25 mouse cellular contexts compared by ENCODE assay signal in genomic region chr10:79587061-79587751, GRCm38 (mm10). TPM values are rescaled to one million over a fixed set of nuclear protein-coding genes. Genes with fewer than 3 reads are reported as not detected.
DNase-seq lines count a peak whose midpoint lies in the region; ATAC-seq and TF ChIP-seq lines count a peak whose summit lies in the region.
"Had no signal": no experiment of that assay in that cellular context is flagged by ENCODE, and none has a peak within 500 bp of the region (broad histone marks: within the 10 kb centered on the region; RNA-seq: fewer than 3 reads in every experiment).

Gene Theg, minus strand, starts transcription at chr10:79587331.

- no peaks in the 10 kb centered on the region for H3K79me2 ChIP-seq in MEL (ENCODE audit: control insufficient read depth, insufficient read depth, low read length, poor library complexity)

- no peak within 1 kb of the TSS for H3K27ac ChIP-seq in liver, postnatal 0 days (ENCODE audit: low read depth)
- no peak within 1 kb of the TSS for H3K27ac ChIP-seq in liver, embryonic 11.5 days (ENCODE audit: low read depth, low read length)
- H3K27ac ChIP-seq in MEL (ENCODE audit: control insufficient read depth, low read depth, low read length): no peak within 1 kb of the TSS
- H3K27ac ChIP-seq in limb, embryonic 10.5 days: no peak within 1 kb of the TSS
- H3K27ac ChIP-seq: embryonic facial prominence, embryonic 15.5 days; forebrain, embryonic 10.5 days; hindbrain, embryonic 14.5 days had no signal

- peak; percentile 8 for DNase-seq in liver, postnatal 0 days
- no peak for DNase-seq in liver, embryonic 11.5 days (ENCODE audit: low spot score)
- peak; percentile 25 for DNase-seq in MEL (ENCODE audit: low read depth, low spot score)
- DNase-seq in limb, embryonic 10.5 days (ENCODE audit: low spot score): peak; percentile 18
- DNase-seq in layer of hippocampus, postnatal 25 days (ENCODE audit: extremely low spot score in 1 of 2, low spot score in 1 of 2): no peak
- DNase-seq in kidney, postnatal 10 days: no peak
- DNase-seq: adrenal gland, adult 8-10 months; adrenal gland, postnatal 36 days; cerebellum, adult 2 months; cerebellum, postnatal 10 days; embryo, embryonic 11 days; gastrocnemius, postnatal 10 days; heart, postnatal 10 days had no signal

- 68% methylated on average over 5 of the region's 5 CpGs for WGBS in liver, postnatal 0 days (ENCODE audit: insufficient replicate concordance)
- WGBS in liver, embryonic 11.5 days: 75% methylated on average over 5 of the region's 5 CpGs
- 86% methylated on average over 5 of the region's 5 CpGs for WGBS in limb, embryonic 10.5 days

- H3K4me3 ChIP-seq in liver, postnatal 0 days (ENCODE audit: low read depth, low read length): no peak within 1 kb of the TSS
- no peak within 1 kb of the TSS for H3K4me3 ChIP-seq in liver, embryonic 11.5 days (ENCODE audit: low read depth, low read length)
- H3K4me3 ChIP-seq in MEL (ENCODE audit: control insufficient read depth in 1 of 2, insufficient read depth in 1 of 2, low read depth in 2 of 2, low read length in 2 of 2): no peak within 1 kb of the TSS
- H3K4me3 ChIP-seq in limb, embryonic 10.5 days: no peak within 1 kb of the TSS
- H3K4me3 ChIP-seq: embryonic facial prominence, embryonic 15.5 days; erythroblast, embryonic 14.5 days; forebrain, embryonic 10.5 days had no signal

- no peak for TF ChIP-seq EP300 in liver, postnatal 0 days (IDR thresholded peaks at IDR 0.05; ENCODE audit: low read depth)
- TF ChIP-seq EP300 in MEL (IDR thresholded peaks at IDR 0.05; ENCODE audit: low read depth in 1 of 2, low read length in 2 of 2): peak; percentile 36 to 50; a peak in 3 of 4 replicates

- TF ChIP-seq RAD21 in MEL (IDR thresholded peaks at IDR 0.05; ENCODE audit: low read depth, low read length): no peak

- no peak for TF ChIP-seq POLR2A in MEL (IDR thresholded peaks at IDR 0.05; ENCODE audit: control insufficient read depth in 1 of 2, insufficient read depth in 1 of 2, low read depth in 1 of 2, low read length in 2 of 2, poor library complexity in 1 of 2)

- no peak for TF ChIP-seq CTCF in liver, postnatal 0 days (IDR thresholded peaks at IDR 0.05; ENCODE audit: low read depth)
- TF ChIP-seq CTCF in MEL (IDR thresholded peaks at IDR 0.05 in 2 of 3, conservative IDR thresholded peaks at IDR 0.05 in 1 of 3; ENCODE audit: control insufficient read depth in 1 of 3, insufficient read depth in 1 of 3, low read depth in 2 of 3, low read length in 3 of 3, poor library complexity in 1 of 3, severe bottlenecking in 1 of 3): no peak

- H3K9ac ChIP-seq in liver, postnatal 0 days (replicated peaks): no peak within 1 kb of the TSS
- H3K9ac ChIP-seq in liver, embryonic 11.5 days (ENCODE audit: low read depth, low read length): no peak within 1 kb of the TSS
- no peak within 1 kb of the TSS for H3K9ac ChIP-seq in MEL (ENCODE audit: control insufficient read depth, low read depth, low read length, poor library complexity, severe bottlenecking)
- H3K9ac ChIP-seq: embryonic facial prominence, embryonic 15.5 days; hindbrain, embryonic 14.5 days had no signal

- no peaks in the 10 kb centered on the region for H3K36me3 ChIP-seq in liver, postnatal 0 days (replicated peaks; ENCODE audit: insufficient read depth, low read length)
- no peaks in the 10 kb centered on the region for H3K36me3 ChIP-seq in liver, embryonic 11.5 days (ENCODE audit: control insufficient read depth, insufficient read depth, low read length)
- peaks cover 0 to 5% of the 10 kb centered on the region in 2 experiments; a peak in 2 of 4 replicates for H3K36me3 ChIP-seq in MEL (ENCODE audit: control insufficient read depth in 1 of 2, insufficient read depth in 2 of 2, low read length in 2 of 2)
- no peaks in the 10 kb centered on the region for H3K36me3 ChIP-seq in limb, embryonic 10.5 days
- H3K36me3 ChIP-seq: embryonic facial prominence, embryonic 15.5 days; forebrain, embryonic 10.5 days had no signal

- no peak for ATAC-seq in liver, postnatal 0 days
- ATAC-seq in liver, embryonic 11.5 days (replicated peaks; ENCODE audit: low FRiP score): no peak
- peak; percentile 10 for ATAC-seq in granulocyte monocyte progenitor cell, adult 5-6 weeks (replicated peaks; ENCODE audit: poor library complexity, severe bottlenecking)
- ATAC-seq: forebrain, embryonic 16.5 days had no signal

- H3K9me3 ChIP-seq in liver, postnatal 0 days (ENCODE audit: low read length): no peaks in the 10 kb centered on the region
- no peaks in the 10 kb centered on the region for H3K9me3 ChIP-seq in liver, embryonic 11.5 days (ENCODE audit: control insufficient read depth, low read length)
- H3K9me3 ChIP-seq in MEL (replicated peaks; ENCODE audit: insufficient read depth, low read length): no peaks in the 10 kb centered on the region
- H3K9me3 ChIP-seq in limb, embryonic 10.5 days (replicated peaks): no peaks in the 10 kb centered on the region
- H3K9me3 ChIP-seq: embryonic facial prominence, embryonic 15.5 days; forebrain, embryonic 10.5 days had no signal

- no peaks in the 10 kb centered on the region for H3K4me1 ChIP-seq in liver, postnatal 0 days (ENCODE audit: insufficient read depth)
- H3K4me1 ChIP-seq in liver, embryonic 11.5 days (replicated peaks; ENCODE audit: control insufficient read depth, insufficient read depth, low read length): no peaks in the 10 kb centered on the region
- peaks cover 3 to 15% of the 10 kb centered on the region in 2 experiments for H3K4me1 ChIP-seq in MEL (ENCODE audit: control insufficient read depth in 1 of 2, insufficient read depth in 2 of 2, low read length in 2 of 2)
- H3K4me1 ChIP-seq in limb, embryonic 10.5 days: no peaks in the 10 kb centered on the region
- H3K4me1 ChIP-seq: embryonic facial prominence, embryonic 15.5 days; forebrain, embryonic 10.5 days had no signal

- no peaks in the 10 kb centered on the region for H3K27me3 ChIP-seq in liver, postnatal 0 days (ENCODE audit: insufficient read depth, low read length)
- no peaks in the 10 kb centered on the region for H3K27me3 ChIP-seq in liver, embryonic 11.5 days (replicated peaks; ENCODE audit: control insufficient read depth, insufficient read depth, low read length)
- H3K27me3 ChIP-seq in MEL (ENCODE audit: control insufficient read depth in 1 of 2, insufficient read depth in 2 of 2, low read length in 2 of 2): no peaks in the 10 kb centered on the region
- H3K27me3 ChIP-seq in limb, embryonic 10.5 days (ENCODE audit: low read depth, poor library complexity, severe bottlenecking): no peaks in the 10 kb centered on the region
- H3K27me3 ChIP-seq: embryonic facial prominence, embryonic 15.5 days had no signal

- H3K4me2 ChIP-seq in liver, postnatal 0 days (ENCODE audit: low read depth, low read length): no peak within 1 kb of the TSS
- no peak within 1 kb of the TSS for H3K4me2 ChIP-seq in liver, embryonic 11.5 days
- H3K4me2 ChIP-seq: embryonic facial prominence, embryonic 15.5 days; hindbrain, embryonic 14.5 days had no signal

TF ChIP-seq in MEL, 35 proteins besides CTCF, POLR2A, EP300 and RAD21:
- TF ChIP-seq MYC (IDR thresholded peaks at IDR 0.05; ENCODE audit: low read depth, low read length) (0 out of 2 replicates have a peak, but pooled peaks have one; percentile 13), GATA1 (IDR thresholded peaks at IDR 0.05; ENCODE audit: low read depth, low read length) (peak; percentile 66), BHLHE40 (IDR thresholded peaks at IDR 0.05; ENCODE audit: borderline replicate concordance, low read depth, low read length) (0 out of 2 replicates have a peak, but pooled peaks have one; percentile 38), ETS1 (IDR thresholded peaks at IDR 0.05; ENCODE audit: low read depth, low read length) (peak; percentile 40; the same call in 1 of the 2 replicates), TCF12 (IDR thresholded peaks at IDR 0.05; ENCODE audit: low read depth, low read length) (peak; percentile 49; the same call in 1 of the 2 replicates), USF1 (IDR thresholded peaks at IDR 0.05; ENCODE audit: low read depth, low read length) (no peak), USF2 (IDR thresholded peaks at IDR 0.05; ENCODE audit: borderline replicate concordance in 1 of 2, insufficient read depth in 1 of 2, low read depth in 1 of 2, low read length in 2 of 2) (no peak), NELFE (IDR thresholded peaks at IDR 0.05; ENCODE audit: low read depth, low read length) (no peak), RCOR1 (IDR thresholded peaks at IDR 0.05; ENCODE audit: low read depth, low read length) (peak; percentile 49; the same call in 1 of the 2 replicates)

RNA-seq across cellular contexts. Expression of gene Theg, which starts in this region (rescaled TPM):
- polyA plus RNA-seq in liver, postnatal 0 days (2015; fragmentation: Nextera tagmentation; extraction: Ambion mirVana): not detected in 2 replicates
- polyA plus RNA-seq in liver, embryonic 11.5 days (2014; fragmentation: Nextera tagmentation; extraction: Ambion mirVana): not detected in 2 replicates
- total RNA-seq in MEL (2012; rRNA removed): not detected in 2 replicates
- not detected for polyA plus RNA-seq in MEL (2012; ENCODE audit: insufficient read depth in 1 of 2, insufficient read length in 2 of 2, low read depth in 1 of 2, low replicate concordance in 2 of 2, missing spikeins in 1 of 2)
- not detected in 2 replicates for total RNA-seq in granulocyte monocyte progenitor cell, adult 5-6 weeks (2014; fragmentation: Nextera tagmentation)
- not detected in 2 replicates for total RNA-seq in granulocyte monocyte progenitor cell, adult 5-6 weeks (2017)
- not detected in 2 replicates for polyA plus RNA-seq in limb, embryonic 10.5 days (2016; fragmentation: Nextera tagmentation; extraction: Ambion mirVana)
- under 1 TPM in 1 of 2 experiments, not detected in 1; 0.44 TPM for total RNA-seq in layer of hippocampus, postnatal 25 days (2021)
- total RNA-seq: adrenal gland, adult 8-10 months; adrenal gland, postnatal 36 days; common myeloid progenitor, adult 5-6 weeks; ES-E14; gastrocnemius, postnatal 10 days; gastrocnemius, postnatal 4 days; heart, postnatal 10 days; hematopoietic stem cell, adult 5-6 weeks had no signal
- polyA plus RNA-seq: cerebellum, adult 2 months; embryonic facial prominence, embryonic 11.5 days; embryonic facial prominence, embryonic 15.5 days; erythroblast, embryonic 14.5 days; forebrain, embryonic 10.5 days; forebrain, embryonic 16.5 days; heart, embryonic 14.5 days; hindbrain, embryonic 14.5 days had no signal

Comparison
In these comparisons a context has a peak if more than half of its experiments do, and no peak if none do; other contexts are left out.
1. Peak in DNase-seq in liver, postnatal 0 days; RNA of the gene not detected or under 1 TPM.
2. Peak in DNase-seq in MEL; RNA of the gene not detected or under 1 TPM.
3. Peak in ATAC-seq in granulocyte monocyte progenitor cell, adult 5-6 weeks; RNA of the gene not detected or under 1 TPM.
4. Peak in DNase-seq in limb, embryonic 10.5 days; RNA of the gene not detected or under 1 TPM.